In genomic region chr8:75320614-75321013, GRCm38 (mm10) we compare ENCODE assay signal across 12 mouse cellular contexts.
"Had no signal": no experiment of that assay in that cellular context is flagged by ENCODE, and none has a peak within 500 bp of the region (broad histone marks: within the 10 kb centered on the region; RNA-seq: fewer than 3 reads in every experiment).

No protein-coding gene starts in this region.

- DNase-seq: gastrocnemius, postnatal 14 days; gastrocnemius, postnatal 36 days; heart, adult 18-20 months; heart, postnatal 10 days; kidney, adult 11 months; kidney, adult 2 months; kidney, adult 9 months; kidney, postnatal 14 days; kidney, postnatal 36 days; layer of hippocampus, adult 9-11 months; layer of hippocampus, postnatal 36 days; left cerebral cortex, postnatal 4 days had no signal
